Mouse (Mus musculus) hindbrain, embryonic 13.5 days (tissue): ENCODE results near the gene BC028528. TPM values are rescaled to one million over a fixed set of nuclear protein-coding genes. Genes with fewer than 3 reads are reported as not detected.

Experiments
- ATAC-seq: fragments of 200-750 bp; cut with Nextera tagmentation; 2 replicates; pipeline ENCODE4 v1.8.0; 2017; ENCODE audit warnings: moderate TSS enrichment; ENCODE audit not compliant: low FRiP score
- H3K27ac ChIP-seq: fragments of 300-500 bp; sonication (generic); 2 replicates; pipeline ENCODE4 v1.5.1; 2015; ENCODE audit warnings: inconsistent platforms, mild to moderate bottlenecking, moderate library complexity
- H3K27me3 ChIP-seq: fragments of 300-500 bp; sonication (generic); 2 replicates; pipeline ENCODE4 v1.6.1; 2015; ENCODE audit warnings: mild to moderate bottlenecking, inconsistent platforms
- H3K36me3 ChIP-seq: fragments of 300-500 bp; sonication (generic); 2 replicates; pipeline ENCODE4 v1.6.1; 2015; ENCODE audit warnings: mild to moderate bottlenecking, inconsistent platforms
- H3K4me1 ChIP-seq: fragments of 300-500 bp; sonication (generic); replicated peaks from 2 replicates; pipeline ENCODE4 v1.6.1; 2015; ENCODE audit warnings: inconsistent platforms
- H3K4me2 ChIP-seq: fragments of 300-500 bp; sonication (generic); 2 replicates; pipeline ENCODE4 v1.6.1; 2015; ENCODE audit warnings: inconsistent platforms, mild to moderate bottlenecking, moderate library complexity
- H3K4me3 ChIP-seq: fragments of 300-500 bp; sonication (generic); 2 replicates; pipeline ENCODE4 v1.5.1; 2015; ENCODE audit warnings: mild to moderate bottlenecking, inconsistent platforms
- H3K9ac ChIP-seq: fragments of 300-500 bp; sonication (generic); 2 replicates; pipeline ENCODE4 v1.6.1; 2015; ENCODE audit warnings: mild to moderate bottlenecking, inconsistent platforms
- H3K9me3 ChIP-seq: fragments of 300-500 bp; sonication (generic); 2 replicates; pipeline ENCODE4 v1.6.1; 2016; ENCODE audit warnings: inconsistent platforms
- WGBS: fragments of 180-500 bp; shearing (Covaris S2); methylation state at CpG from one replicate; pipeline ENCODE4 v1.1.7; 2015; 5-methylcytosine and 5-hydroxymethylcytosine counted together
- polyA plus RNA-seq: library from polyadenylated mRNA; unstranded; fragments of >200 nt; fragmentation: Nextera tagmentation; extraction: Ambion mirVana; gene quantifications from 2 replicates; pipeline ENCODE4 v1.2.1, GENCODE M21; 2015

Gene BC028528
- polyA plus RNA-seq, 1 experiment from 2014 or later: 19.4 TPM

- no peak for ATAC-seq
- no peaks in the 10 kb centered on the region for H3K36me3 ChIP-seq
- peaks cover 6% of the 10 kb centered on the region; the same call in 1 of the 2 replicates for H3K27me3 ChIP-seq
- 42% methylated on average over 11 of the region's 11 CpGs for WGBS
- H3K4me2 ChIP-seq: peak overlapping the region; percentile 57
- H3K9me3 ChIP-seq: no peaks in the 10 kb centered on the region
- H3K4me3 ChIP-seq: 0 out of 2 replicates have a peak overlapping the region, but pooled peaks have one; percentile 9
- peak overlapping the region; percentile 75 for H3K27ac ChIP-seq
- peak overlapping the region; percentile 9; the same call in 1 of the 2 replicates for H3K9ac ChIP-seq
- peaks cover 31% of the 10 kb centered on the region for H3K4me1 ChIP-seq
These were observed 554 bp upstream of the BC028528 start for GRCm38 (mm10) chr3:95892066-95893052.

DNA sequence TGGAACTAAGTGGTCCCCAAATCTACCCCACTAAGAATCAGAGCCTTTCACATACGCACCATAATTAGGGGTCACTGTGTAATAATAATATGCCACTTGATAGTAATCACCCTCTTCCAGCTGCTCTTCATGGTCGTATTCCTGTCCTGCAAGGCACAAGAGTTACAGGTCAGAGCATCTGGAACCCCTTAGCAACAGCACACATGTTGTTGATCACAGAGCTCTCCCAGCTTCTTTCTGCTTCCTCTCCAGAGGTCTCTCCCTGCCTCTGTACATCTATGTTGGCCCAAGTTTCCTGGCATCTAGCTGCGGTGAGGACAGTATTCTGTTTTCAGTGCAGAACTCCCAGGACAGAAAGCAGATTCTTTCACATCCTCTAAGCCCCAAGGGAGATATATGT lies 2.1 kb downstream of the BC028528 start:
- H3K27ac ChIP-seq: no peak overlapping the region
- H3K9ac ChIP-seq: no peak overlapping the region
- WGBS: 77% methylated on average over 3 of the region's 3 CpGs
- ATAC-seq: no peak
- no peak overlapping the region for H3K4me2 ChIP-seq
- H3K4me1 ChIP-seq: peaks cover 18% of the 10 kb centered on the region
- no peaks in the 10 kb centered on the region for H3K9me3 ChIP-seq
- no peaks in the 10 kb centered on the region for H3K36me3 ChIP-seq
- peaks cover 6% of the 10 kb centered on the region; the same call in 1 of the 2 replicates for H3K27me3 ChIP-seq
- no peak overlapping the region for H3K4me3 ChIP-seq

DNA sequence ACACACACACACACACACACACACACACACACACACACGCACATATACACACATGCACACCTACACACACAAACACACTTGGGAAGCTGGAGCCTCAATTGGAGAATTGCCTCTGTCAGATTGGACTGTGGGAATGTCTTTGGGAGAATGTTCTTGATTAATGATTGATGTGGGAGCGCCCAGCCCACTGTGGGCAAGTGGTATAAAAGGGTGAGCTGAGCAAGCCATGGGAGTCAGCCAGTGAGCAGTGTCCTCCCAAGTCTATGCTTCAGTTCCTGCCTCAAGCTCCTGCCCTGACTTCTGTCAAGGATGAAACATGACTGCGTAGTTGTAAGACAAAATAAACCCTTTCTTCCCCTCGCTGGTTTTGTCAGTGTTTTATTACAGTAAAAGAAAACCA lies 4.2 kb downstream of the BC028528 start:
- Histone ChIP-seq H3K27ac (no peak overlapping the region), H3K4me3 (no peak overlapping the region), H3K27me3 (peaks cover 9% of the 10 kb centered on the region; the same call in 1 of the 2 replicates), H3K4me1 (peaks cover 16% of the 10 kb centered on the region), H3K4me2 (no peak overlapping the region), H3K36me3 (no peaks in the 10 kb centered on the region), H3K9me3 (no peaks in the 10 kb centered on the region), H3K9ac (no peak overlapping the region)
- 80% methylated on average over 4 of the region's 4 CpGs for WGBS
- no peak for ATAC-seq

DNA sequence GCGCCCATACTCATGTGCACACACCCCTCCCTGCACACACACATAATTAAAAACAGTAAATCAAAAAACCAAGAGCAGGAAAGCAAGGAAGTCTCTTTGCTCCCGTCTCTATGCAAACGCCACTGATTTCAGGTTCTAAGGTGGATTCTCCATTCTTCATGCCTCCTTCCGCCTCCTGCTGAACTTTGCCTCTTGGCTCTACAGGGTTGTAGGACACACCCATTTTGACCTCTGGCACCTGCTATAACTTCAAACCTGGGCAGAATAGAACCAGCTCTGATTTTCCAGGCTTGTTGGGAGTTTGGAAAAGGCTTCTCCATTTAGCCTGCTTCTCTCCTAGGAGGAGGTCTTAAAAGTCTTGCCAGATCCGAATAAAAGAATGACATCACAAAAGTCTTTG lies 7.4 kb downstream of the BC028528 start:
- no peak for ATAC-seq
- no peak overlapping the region for H3K4me2 ChIP-seq
- H3K9me3 ChIP-seq: no peaks in the 10 kb centered on the region
- WGBS: 87% methylated on average over 5 of the region's 5 CpGs
- 0 out of 2 replicates have a peak, but pooled peaks cover 3% of the 10 kb centered on the region for H3K27me3 ChIP-seq
- H3K9ac ChIP-seq: no peak overlapping the region
- no peak overlapping the region for H3K27ac ChIP-seq
- H3K36me3 ChIP-seq: no peaks in the 10 kb centered on the region
- H3K4me3 ChIP-seq: no peak overlapping the region
- H3K4me1 ChIP-seq: peaks cover 16% of the 10 kb centered on the region

DNA sequence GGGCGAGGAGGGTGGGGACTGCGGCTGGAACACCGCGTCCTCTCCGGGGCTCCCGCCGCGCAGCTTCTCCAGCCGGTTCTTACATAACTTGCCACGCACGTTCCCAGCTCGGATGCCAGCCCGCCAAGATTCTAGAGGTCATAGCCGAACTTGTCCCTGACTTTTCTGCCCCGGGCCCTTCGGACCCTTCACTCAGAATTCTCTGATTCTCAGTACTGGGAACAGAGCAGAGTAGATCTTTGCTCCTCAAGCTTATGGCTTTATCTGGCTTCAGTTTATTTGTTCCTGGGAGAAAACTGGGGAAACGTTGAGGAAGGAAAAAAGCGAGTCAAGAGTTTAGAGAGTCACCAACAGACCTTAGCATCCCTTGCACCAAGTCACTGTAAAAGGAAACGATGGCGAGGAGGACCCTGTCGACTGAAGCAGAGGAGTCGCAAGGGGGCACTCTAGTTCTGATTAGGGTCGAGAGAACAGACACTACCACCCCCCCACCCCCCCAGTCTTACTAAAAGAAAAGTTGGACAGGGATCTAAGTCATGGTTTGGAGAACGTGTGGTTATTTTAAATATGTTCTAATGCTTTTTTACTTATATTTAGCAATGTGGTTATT lies 8.9 kb downstream of the BC028528 start:
- H3K4me1 ChIP-seq: peaks cover 16% of the 10 kb centered on the region
- H3K36me3 ChIP-seq: no peaks in the 10 kb centered on the region
- H3K9ac ChIP-seq: peak overlapping the region; percentile 61
- 2% methylated on average over 24 of the region's 24 CpGs for WGBS
- H3K27me3 ChIP-seq: 0 out of 2 replicates have a peak, but pooled peaks cover 3% of the 10 kb centered on the region
- peak overlapping the region; percentile 59 for H3K4me3 ChIP-seq
- H3K27ac ChIP-seq: no peak overlapping the region
- H3K9me3 ChIP-seq: no peaks in the 10 kb centered on the region
- ATAC-seq: no peak
- H3K4me2 ChIP-seq: peak overlapping the region; percentile 98

DNA sequence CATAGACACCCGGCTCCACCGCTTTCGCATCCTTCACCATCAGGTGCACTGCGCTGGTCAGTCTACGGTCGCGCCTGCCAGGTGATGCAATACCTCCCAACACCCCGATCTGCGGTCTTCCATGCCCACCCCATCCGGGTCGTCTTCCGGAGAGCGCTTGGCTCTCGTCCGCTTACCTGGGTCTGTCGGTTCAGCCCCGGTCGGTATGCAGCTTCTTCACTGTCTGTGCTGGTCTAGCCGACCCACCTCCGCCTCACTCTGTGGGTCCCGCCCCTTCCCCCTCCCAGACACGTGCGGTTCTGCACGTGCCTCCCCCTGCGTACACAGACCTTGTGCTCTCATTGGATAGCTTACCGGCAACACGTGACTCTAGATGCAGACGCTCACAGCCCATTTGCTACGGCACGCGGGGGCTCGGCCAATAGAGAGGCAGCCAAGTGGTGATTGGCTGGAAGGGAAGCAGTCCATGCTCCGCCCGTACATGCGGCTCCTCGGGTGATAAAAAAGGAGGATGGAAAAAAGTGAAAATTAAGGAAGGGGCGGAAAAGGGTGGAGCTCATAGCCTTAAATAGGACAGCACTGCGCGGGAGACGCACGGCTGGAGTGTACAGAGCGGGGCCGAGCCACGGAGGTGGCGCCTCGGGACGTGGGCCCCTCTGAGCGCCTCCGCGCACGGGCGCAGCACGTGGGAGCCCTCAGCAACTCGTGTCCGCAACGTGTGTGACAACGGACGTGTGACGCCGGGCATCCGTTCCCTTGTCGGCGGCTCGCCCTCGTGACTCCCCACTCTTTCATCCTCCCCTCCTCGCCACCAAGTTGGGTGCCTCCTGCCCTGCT lies 9.6 kb downstream of the BC028528 start, which contains the start of gene Ciart:
Gene Ciart (minus strand): TSS at position 273 of the 837 bp plus-strand sequence.
- Histone ChIP-seq H3K4me3 (peak within 1 kb of the TSS; percentile 59), H3K36me3 (no peaks in the 10 kb centered on the region), H3K4me2 (peak within 1 kb of the TSS; percentile 98), H3K27ac (no peak within 1 kb of the TSS), H3K27me3 (0 out of 2 replicates have a peak, but pooled peaks cover 3% of the 10 kb centered on the region), H3K9me3 (no peaks in the 10 kb centered on the region), H3K4me1 (peaks cover 16% of the 10 kb centered on the region), H3K9ac (peak within 1 kb of the TSS; percentile 61)
- under 1% methylated on average over 43 of the region's 66 CpGs for WGBS
- peak; percentile 99 for ATAC-seq

- ATAC-seq: no peak
- 93% methylated on average over 4 of the region's 4 CpGs for WGBS
- no peak overlapping the region for H3K27ac ChIP-seq
These were observed 12.7 kb downstream of the BC028528 start for GRCm38 (mm10) chr3:95879063-95879462.

DNA sequence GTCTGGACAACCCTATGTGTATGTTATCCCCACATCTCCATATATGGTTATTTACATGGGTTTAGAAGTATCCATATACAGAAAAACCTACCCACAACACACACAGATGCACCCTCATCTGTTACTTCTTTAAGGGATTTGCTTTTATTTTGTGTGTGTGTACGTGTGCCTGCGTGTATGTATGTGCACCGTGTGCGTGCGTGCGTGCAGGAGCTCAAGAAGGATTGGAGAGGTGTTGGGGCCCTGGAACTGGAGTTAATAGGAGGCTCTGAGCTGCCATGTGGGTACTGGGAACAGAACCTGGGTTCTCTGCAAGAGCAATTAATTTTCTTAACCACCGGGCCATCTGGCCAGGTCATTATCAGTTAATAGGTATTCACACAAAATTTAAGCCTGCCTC lies 19.8 kb downstream of the BC028528 start:
- Histone ChIP-seq H3K27me3 (no peaks in the 10 kb centered on the region), H3K4me1 (peaks cover 25% of the 10 kb centered on the region), H3K4me2 (peak overlapping the region; percentile 82), H3K9me3 (no peaks in the 10 kb centered on the region), H3K4me3 (peak overlapping the region; percentile 72), H3K9ac (peak overlapping the region; percentile 86), H3K36me3 (peaks cover 27% of the 10 kb centered on the region), H3K27ac (no peak overlapping the region)
- 82% methylated on average over 7 of the region's 7 CpGs for WGBS
- ATAC-seq: no peak

More at GRCm38 (mm10) chr3:95879063-95879462, 12.7 kb downstream of the BC028528 start:
- Histone ChIP-seq H3K4me1 (peaks cover 16% of the 10 kb centered on the region), H3K4me3 (no peak overlapping the region), H3K9me3 (no peaks in the 10 kb centered on the region), H3K27me3 (0 out of 2 replicates have a peak, but pooled peaks cover under 1% of the 10 kb centered on the region), H3K9ac (no peak overlapping the region), H3K36me3 (no peaks in the 10 kb centered on the region), H3K4me2 (no peak overlapping the region)

GRCm38 (mm10) chr3:95871392-95871867 lies 20.4 kb downstream of the BC028528 start, which contains the start of gene Mrps21:
Mrps21 (minus strand) TSS chr3:95871519.
- Histone ChIP-seq H3K9ac (peak within 1 kb of the TSS; percentile 86), H3K4me2 (peak within 1 kb of the TSS; percentile 82), H3K27ac (peak within 1 kb of the TSS; percentile 85), H3K27me3 (no peaks in the 10 kb centered on the region), H3K36me3 (peaks cover 31% of the 10 kb centered on the region), H3K4me1 (peaks cover 25% of the 10 kb centered on the region), H3K9me3 (no peaks in the 10 kb centered on the region), H3K4me3 (peak within 1 kb of the TSS; percentile 72)
- ATAC-seq: peak; percentile 92
- WGBS: under 1% methylated on average over 33 of the region's 33 CpGs

DNA sequence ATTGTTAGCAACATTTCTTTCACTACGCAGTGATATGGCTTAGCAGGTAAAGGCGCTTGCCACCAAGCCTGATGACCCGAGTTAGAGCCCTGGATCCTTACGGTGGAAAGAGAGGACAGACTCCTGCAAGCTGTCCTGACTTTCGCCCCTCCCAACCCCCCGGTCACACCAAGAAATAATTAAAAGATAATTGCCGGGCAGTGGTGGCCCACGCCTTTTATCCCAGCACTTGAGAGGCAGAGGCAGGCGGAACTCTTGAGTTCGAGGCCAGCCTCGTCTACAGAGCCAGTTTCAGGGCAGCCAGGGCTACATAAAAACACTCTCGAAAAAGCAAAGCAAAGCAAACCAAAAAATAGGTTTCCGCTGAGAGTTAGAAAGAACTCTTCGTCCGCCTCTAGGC lies 20.8 kb downstream of the BC028528 start:
- Histone ChIP-seq H3K36me3 (peaks cover 31% of the 10 kb centered on the region), H3K27me3 (no peaks in the 10 kb centered on the region), H3K4me2 (peak overlapping the region; percentile 82), H3K9ac (peak overlapping the region; percentile 86), H3K4me1 (peaks cover 25% of the 10 kb centered on the region), H3K27ac (peak overlapping the region; percentile 85), H3K4me3 (peak overlapping the region; percentile 72), H3K9me3 (no peaks in the 10 kb centered on the region)
- peak; percentile 29; the same call in 1 of the 2 replicates for ATAC-seq
- WGBS: 10% methylated on average over 15 of the region's 15 CpGs

GRCm38 (mm10) chr3:95867408-95867807 lies 24.4 kb downstream of the BC028528 start:
- no peak overlapping the region for H3K9ac ChIP-seq
- H3K27ac ChIP-seq: no peak overlapping the region
- peaks cover 23% of the 10 kb centered on the region for H3K4me1 ChIP-seq
- H3K4me3 ChIP-seq: no peak overlapping the region
- no peaks in the 10 kb centered on the region for H3K27me3 ChIP-seq
- 96% methylated on average over 2 of the region's 2 CpGs for WGBS
- ATAC-seq: no peak
- H3K4me2 ChIP-seq: no peak overlapping the region
- H3K36me3 ChIP-seq: peaks cover 55% of the 10 kb centered on the region
- no peaks in the 10 kb centered on the region for H3K9me3 ChIP-seq
